Mouse (Mus musculus) c-Kit-positive CD71-positive TER-119-positive erythroid progenitor cells, embryonic 14.5 days (primary cell): Measurements from ENCODE around the gene Bivm.

Source experiments
- DNase-seq: peaks from one replicate; pipeline ENCODE4 v3.0.0-alpha.2; 2013; ENCODE audit warnings: low spot score

The Bivm gene

GRCm38 (mm10) chr1:44118239-44119054, at the start of gene Bivm, which contains the start of gene Kdelc1:
TSS of gene Bivm (plus strand) at chr1:44118957.
TSS of gene Kdelc1 (minus strand) at chr1:44118808.
- peak; percentile 86 for DNase-seq

- peak; percentile 62 for DNase-seq
Measured at GRCm38 (mm10) chr1:44101448-44102225, 17.1 kb upstream of the Bivm start.

DNA sequence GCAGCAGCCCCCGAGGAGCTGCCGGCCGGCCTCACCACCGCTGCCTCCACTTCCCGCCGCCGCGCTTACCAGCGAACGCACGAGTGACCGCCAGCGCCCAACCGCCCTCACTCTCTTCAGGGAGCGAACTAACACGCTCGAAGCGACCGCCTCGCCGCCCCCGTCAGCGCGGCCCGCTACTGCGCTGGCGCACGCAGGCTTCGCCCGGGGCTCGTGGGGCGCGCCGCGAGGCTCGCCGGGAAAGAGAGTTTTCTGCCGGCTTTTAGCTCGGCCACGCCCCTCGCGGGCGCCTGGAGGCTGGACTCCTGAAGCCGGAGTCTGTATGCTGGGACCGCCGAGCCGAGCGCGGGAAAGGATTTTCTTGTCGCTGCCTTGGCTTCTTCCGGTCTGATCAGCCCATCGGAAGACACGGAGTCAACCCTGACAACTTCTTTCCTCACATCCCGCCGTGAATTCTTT, 16.5 kb upstream of the Bivm start, which contains the start of gene Tex30:
Gene Tex30 (minus strand): TSS at position 183 of the 459 bp plus-strand sequence.
- DNase-seq: peak; percentile 94

DNA sequence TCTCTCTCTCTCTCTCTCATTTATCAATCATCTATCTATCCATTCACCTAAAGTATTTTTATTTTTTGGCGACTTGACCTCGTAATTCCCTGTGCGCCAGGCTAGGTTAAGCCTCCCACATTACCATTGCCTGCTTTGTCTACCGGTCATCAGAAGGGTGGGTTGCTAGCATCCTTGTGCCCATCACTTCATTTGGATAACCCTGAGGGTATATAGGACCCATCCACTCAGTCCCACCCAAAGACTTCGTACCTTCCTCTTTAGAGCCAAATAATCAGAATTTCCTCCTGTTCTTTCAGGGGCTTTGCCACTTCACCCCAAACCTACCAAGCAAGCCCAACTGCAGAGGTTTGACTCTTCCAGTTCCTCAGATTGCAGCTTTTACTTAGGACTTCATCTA, 15.8 kb upstream of the Bivm start:
- DNase-seq: peak; percentile 8

DNA sequence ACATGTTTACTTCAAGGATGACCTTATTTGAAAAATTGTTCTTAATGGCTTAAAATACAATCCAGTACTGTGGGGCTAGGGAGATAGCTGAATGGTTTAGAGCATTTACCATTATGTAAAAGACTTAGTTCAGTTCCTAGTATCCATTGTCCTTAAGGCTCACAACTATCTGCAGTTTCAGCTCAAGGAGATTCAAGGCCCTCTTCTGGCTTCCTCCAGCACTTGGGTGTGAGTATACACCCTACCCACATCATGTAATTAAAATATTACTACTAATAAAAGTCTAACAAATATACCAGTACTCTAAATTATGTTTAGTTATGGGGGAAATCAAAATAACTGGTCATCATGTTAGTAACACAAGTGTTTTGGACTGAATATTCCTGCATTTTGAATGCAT, 1.2 kb upstream of the Bivm start:
- DNase-seq: peak; percentile 16

GRCm38 (mm10) chr1:44119201-44120073, 680 bp downstream of the Bivm start:
- peak; percentile 57 for DNase-seq

DNA sequence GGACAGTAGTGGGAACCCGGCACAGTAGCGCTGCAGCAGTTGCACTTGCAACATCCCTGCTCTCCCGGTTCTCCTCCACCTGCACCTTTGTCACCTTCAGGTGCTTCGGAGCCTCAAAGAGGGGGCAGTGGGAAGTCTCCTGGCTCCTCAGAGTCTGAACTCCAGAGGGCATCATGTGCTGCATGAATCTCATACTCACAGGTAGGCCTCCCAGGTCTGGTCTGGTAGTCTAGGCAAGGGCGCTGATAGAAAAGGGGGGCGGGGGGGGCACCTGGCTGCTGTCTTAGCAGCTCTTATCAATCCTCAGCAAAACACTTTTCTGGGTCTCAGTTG, 1.3 kb downstream of the Bivm start:
- no peak for DNase-seq

DNA sequence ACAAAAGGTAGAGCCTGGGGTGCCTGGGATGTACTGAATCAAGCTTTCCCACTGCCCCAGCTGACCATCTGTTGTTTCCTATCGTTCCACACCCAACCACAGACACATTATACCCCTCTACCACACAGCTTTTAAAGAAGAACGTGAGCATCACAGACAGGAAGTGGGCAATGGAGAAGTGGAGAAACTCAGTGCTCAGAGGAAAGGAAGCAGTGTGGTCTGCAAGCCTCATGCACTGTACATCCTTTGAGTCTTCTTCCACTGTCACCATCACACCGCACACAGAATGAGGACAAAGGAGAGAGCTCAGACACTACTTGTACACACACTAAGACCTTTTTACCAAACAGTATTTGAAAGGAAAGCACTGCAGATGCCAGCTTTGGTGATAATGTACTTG, 3.5 kb downstream of the Bivm start:
- DNase-seq: no peak

DNA sequence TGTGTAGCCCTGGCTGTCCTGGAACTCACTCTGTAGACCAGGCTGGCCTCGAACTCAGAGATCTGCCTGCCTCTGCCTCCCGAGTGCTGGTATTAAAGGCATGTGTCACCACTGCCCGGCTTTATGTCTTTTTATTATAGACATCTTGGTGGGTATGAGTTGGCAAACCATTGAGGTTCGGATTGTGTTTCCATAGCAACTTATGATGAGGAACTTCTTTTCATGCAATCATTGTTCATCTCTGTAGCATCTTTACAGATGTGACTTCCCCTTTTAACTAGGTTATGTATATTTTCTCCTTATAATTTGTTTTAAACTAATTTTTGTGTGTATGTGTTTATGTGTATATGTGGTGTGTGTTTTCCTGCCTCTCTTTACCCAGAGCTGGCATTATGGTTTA, 6.8 kb downstream of the Bivm start:
- DNase-seq: no peak

GRCm38 (mm10) chr1:44129929-44130581, 11.3 kb downstream of the Bivm start:
- no peak for DNase-seq

GRCm38 (mm10) chr1:44140232-44140631, 21.5 kb downstream of the Bivm start:
- DNase-seq: no peak

DNA sequence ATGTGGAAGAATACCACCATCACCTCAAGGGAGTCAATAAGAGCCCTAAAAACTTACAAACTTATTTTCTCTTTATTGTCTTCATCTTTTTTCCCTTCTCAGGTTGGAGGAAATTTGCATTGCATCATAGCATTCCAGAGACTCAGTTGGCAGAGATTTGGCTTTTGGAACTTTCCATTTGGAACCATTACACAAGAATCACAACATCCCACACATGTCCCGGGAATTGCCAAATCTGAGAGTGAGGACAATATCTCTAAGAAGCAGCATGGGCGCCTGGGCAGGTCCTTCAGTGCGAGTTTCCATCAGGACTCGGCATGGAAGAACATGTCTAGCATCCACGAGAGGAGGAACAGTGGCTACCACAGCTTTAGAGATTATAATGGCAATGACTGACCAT, 24.0 kb downstream of the Bivm start:
- DNase-seq: no peak

- DNase-seq: peak; percentile 86
Measured at GRCm38 (mm10) chr1:44147563-44148381, 29.0 kb downstream of the Bivm start, which contains the start of gene Ercc5. TSS of gene Ercc5 (plus strand) at chr1:44147744.

GRCm38 (mm10) chr1:44148706-44149105, 29.9 kb downstream of the Bivm start:
- peak; percentile 33 for DNase-seq

GRCm38 (mm10) chr1:44155287-44155686, 36.5 kb downstream of the Bivm start:
- DNase-seq: peak; percentile 32

DNA sequence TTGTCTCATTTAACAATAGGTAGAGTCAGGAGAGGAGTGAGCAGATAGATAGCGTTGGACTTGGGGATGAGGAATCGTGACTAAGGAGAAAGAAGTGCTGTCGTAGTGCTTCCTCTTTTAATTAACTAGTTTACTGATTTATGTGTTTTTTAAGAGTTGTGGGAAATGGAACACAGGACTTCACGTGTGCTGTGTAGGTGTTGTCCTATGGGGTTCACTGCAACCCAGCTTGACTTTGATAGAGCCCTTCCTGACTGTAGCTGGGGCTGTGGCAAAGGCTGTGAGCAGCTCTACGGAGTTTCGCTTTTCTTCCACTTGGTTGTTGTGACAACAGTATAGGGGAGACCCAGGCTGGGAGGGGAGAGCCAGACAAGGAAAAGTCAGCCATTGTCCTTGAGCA, 39.6 kb downstream of the Bivm start:
- DNase-seq: no peak

GRCm38 (mm10) chr1:44161818-44162217, 43.1 kb downstream of the Bivm start:
- no peak for DNase-seq

DNA sequence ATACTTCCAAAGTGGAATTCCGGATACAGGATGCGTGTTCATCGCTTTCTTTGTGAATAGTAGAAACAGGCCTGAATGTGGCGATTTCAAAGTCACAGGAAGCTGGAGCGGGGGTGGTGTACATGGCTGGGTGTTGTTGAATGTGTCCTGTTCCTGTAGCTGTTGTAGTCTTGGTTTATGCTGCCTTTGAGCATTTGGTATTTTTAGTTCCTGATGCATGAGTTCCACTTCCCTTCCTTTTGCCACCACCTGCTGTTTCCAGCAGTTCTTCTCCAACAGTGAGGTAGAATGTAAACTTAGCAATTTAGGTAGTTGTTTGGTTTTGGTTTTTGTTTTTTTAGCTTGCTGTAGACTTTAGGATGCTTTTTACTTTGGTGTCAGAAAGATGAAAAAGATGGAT, 43.6 kb downstream of the Bivm start:
- DNase-seq: no peak

DNA sequence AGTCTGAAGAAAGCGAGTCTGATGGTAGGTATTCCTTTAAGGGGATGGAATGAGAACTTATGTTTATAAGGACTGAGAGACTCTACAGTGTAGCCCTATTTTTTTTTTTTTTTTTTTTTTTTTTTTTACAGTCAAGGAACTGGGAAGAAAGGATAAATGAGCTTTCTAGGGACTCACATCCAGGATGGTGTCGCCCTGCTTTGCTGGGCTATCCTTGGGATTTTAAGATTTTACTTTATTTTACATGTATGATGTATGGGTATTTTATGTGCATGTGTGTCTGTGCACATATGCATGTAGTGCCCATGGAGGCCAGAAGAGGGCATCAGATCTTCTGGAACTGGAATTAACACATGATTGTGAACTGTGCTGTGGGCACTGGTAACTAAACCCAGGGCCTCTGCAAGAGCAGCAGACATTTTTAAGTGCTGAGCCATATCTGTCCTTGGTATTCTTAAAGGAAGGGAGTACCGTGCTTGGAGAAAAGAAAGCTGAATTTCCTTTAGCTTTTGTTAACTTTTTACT, 49.2 kb downstream of the Bivm start:
- DNase-seq: no peak

- no peak for DNase-seq
Measured at GRCm38 (mm10) chr1:44172656-44173055, 53.9 kb downstream of the Bivm start.
